Mouse (Mus musculus) lung, postnatal 0 days (tissue): ENCODE measurements at regions not wholly inside any gene's neighbourhood (a gene's known extent, or its start where the extent isn't known, plus 50 kb on each side); places are given as distances from the start of the nearest gene placed in this dataset.

Experiments
- CTCF ChIP-seq: IDR thresholded peaks from 2 replicates; pipeline ENCODE4 v1.5.1; 2016; ENCODE audit warnings: antibody characterized with exemption, mild to moderate bottlenecking
- EP300 ChIP-seq: IDR thresholded peaks from 2 replicates; pipeline ENCODE4 v1.6.1; 2016; ENCODE audit warnings: antibody characterized with exemption, mild to moderate bottlenecking, control low read depth

DNA sequence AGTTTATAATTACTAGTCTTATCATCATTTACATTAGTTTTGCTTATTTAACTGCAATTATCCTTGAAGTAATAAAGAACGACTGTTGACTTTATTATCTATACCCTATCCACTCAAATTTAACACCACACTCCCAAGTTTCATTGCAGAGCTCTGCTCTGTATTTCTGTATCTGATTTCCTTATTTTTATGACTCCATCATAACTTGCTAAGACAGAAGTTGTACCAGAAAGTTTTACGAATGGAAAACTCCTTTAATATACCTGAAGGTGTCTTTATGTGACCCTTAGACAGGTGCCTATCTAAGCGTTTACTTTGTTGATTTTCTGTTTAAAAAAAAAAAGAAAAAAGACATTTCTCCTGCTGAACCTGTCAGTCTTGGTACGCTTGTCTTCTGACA, 854.7 kb downstream of the Robo2 start:
- TF ChIP-seq CTCF = no peak
- TF ChIP-seq EP300 = no peak
